Mouse (Mus musculus) splenic B cell, adult 2 months (primary cell): Measurements from ENCODE around the gene Nras.

ENCODE experiments used
- DNase-seq: peaks from one replicate; pipeline ENCODE4 v3.0.0-alpha.2; 2011; ENCODE audit warnings: low read depth, low spot score
- H3K27me3 ChIP-seq: 2 replicates; pipeline ENCODE4 v1.6.1; 2012; ENCODE audit warnings: mild to moderate bottlenecking, low read length, moderate library complexity, mixed read lengths; ENCODE audit not compliant: control insufficient read depth, poor library complexity, insufficient read depth, severe bottlenecking
- H3K36me3 ChIP-seq: 2 replicates; pipeline ENCODE4 v1.6.1; 2012; ENCODE audit warnings: mild to moderate bottlenecking, low read length, moderate library complexity, mixed read lengths; ENCODE audit not compliant: control insufficient read depth, poor library complexity, insufficient read depth, severe bottlenecking

Nras gene

GRCm38 (mm10) chr3:103058207-103059157, at the start of gene Nras:
TSS of gene Nras (plus strand) at chr3:103058285.
- peak; percentile 92 for DNase-seq
- Histone ChIP-seq H3K36me3 (peaks cover 15% of the 10 kb centered on the region; the same call in 1 of the 2 replicates), H3K27me3 (no peaks in the 10 kb centered on the region)

GRCm38 (mm10) chr3:103017350-103017749, 40.7 kb upstream of the Nras start:
- peak; percentile 82 for DNase-seq
- Histone ChIP-seq H3K27me3 (no peaks in the 10 kb centered on the region), H3K36me3 (no peaks in the 10 kb centered on the region; the same call in 1 of the 2 replicates)

DNA sequence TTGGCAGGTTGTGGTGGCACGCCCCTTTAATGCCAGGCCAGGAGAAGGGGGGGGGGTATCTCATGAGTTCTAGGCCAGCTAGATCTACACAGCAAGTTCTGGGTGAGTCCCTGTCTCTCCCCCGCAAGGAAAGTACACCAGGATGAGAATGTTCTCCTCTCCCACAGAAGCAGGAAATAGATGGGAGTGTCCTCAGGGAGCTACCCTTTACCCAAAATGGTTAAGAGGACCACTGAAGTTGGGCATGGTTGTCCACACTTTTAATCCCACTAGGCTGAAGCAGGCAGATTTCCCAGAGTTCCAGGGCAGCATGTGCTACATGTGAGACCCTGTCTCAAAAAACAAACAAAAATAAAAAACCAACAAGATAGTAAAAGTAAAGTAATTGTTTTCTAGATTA, 38.6 kb upstream of the Nras start:
- H3K36me3 ChIP-seq, result no peaks in the 10 kb centered on the region; the same call in 1 of the 2 replicates
- H3K27me3 ChIP-seq, result no peaks in the 10 kb centered on the region
- DNase-seq, result no peak

GRCm38 (mm10) chr3:103020249-103020942, 37.7 kb upstream of the Nras start, which contains the start of gene Csde1:
TSS of gene Csde1 (plus strand) at chr3:103020426.
- DNase-seq, result peak; percentile 99
- Histone ChIP-seq H3K36me3 (no peaks in the 10 kb centered on the region; the same call in 1 of the 2 replicates), H3K27me3 (no peaks in the 10 kb centered on the region)

- Histone ChIP-seq H3K36me3 (no peaks in the 10 kb centered on the region; the same call in 1 of the 2 replicates), H3K27me3 (no peaks in the 10 kb centered on the region)
- peak; percentile 92 for DNase-seq
Measured at GRCm38 (mm10) chr3:103020943-103021638, 37.0 kb upstream of the Nras start.

DNA sequence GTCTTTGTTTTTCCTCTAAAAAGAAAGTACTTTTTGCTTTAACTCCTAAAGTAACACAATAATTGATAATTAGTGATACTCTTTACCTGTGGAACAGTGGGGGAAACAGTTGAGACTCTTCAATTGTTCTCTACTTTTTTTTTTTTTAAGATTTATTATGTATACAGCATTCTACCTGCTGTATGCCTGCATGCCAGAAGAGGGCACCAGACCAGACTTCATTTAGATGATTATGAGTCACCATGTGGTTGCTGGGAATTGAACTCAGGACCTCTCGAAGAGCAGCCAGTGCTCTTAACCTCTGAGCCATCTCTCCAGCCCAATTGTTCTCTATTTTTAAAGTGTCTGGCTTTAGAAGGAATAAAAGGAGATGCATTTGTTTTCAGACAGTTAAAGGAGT, 31.9 kb upstream of the Nras start:
- peaks cover 9% of the 10 kb centered on the region for H3K36me3 ChIP-seq
- DNase-seq, result peak; percentile 67
- H3K27me3 ChIP-seq, result no peaks in the 10 kb centered on the region

DNA sequence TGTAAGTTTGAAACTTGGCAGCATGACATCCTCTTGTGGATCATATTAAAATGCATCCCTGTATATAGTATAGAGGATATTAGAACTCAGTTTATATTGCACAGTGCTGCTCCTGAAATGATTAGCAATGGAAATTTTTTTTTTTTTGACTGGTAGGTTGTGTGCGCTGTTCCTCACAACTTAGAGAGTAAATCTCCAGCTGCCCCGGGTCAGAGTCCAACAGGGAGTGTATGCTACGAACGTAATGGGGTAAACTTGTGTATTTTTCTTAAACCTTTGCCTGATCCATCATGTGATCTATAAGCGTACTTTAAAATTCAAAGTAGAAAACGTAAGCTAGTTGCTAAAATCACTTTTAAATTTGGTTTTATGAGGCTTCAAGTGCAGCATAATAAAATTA, 17.8 kb upstream of the Nras start:
- H3K36me3 ChIP-seq, result peaks cover 22% of the 10 kb centered on the region
- DNase-seq, result no peak
- no peaks in the 10 kb centered on the region for H3K27me3 ChIP-seq

DNA sequence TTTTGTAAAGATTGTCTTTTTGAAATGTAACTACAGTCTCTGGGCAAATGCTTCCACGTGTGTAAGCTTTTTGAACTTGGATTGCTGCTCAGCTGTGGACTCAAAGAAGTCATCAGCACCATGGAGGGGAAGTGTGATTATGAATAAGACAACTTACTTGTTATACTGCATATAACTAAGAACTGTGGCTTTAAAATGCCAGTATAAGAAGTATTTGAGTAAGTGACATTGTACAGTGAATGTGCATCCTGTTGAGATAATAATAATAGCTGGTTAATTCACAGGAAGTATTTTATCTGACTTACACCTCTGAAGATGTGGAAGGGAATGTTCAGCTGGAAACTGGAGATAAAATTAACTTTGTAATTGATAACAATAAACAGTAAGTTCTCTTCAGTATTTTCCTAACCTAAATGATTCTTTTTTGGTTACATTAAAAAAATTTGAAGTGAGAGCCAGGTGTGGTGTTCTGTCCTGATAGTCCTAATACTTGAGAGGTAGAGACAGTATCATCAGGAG, 17.2 kb upstream of the Nras start:
- Histone ChIP-seq H3K27me3 (no peaks in the 10 kb centered on the region), H3K36me3 (peaks cover 26% of the 10 kb centered on the region)
- no peak for DNase-seq

GRCm38 (mm10) chr3:103056016-103056595, 2.0 kb upstream of the Nras start:
- DNase-seq, result no peak
- peaks cover 16% of the 10 kb centered on the region; the same call in 1 of the 2 replicates for H3K36me3 ChIP-seq
- H3K27me3 ChIP-seq, result no peaks in the 10 kb centered on the region

DNA sequence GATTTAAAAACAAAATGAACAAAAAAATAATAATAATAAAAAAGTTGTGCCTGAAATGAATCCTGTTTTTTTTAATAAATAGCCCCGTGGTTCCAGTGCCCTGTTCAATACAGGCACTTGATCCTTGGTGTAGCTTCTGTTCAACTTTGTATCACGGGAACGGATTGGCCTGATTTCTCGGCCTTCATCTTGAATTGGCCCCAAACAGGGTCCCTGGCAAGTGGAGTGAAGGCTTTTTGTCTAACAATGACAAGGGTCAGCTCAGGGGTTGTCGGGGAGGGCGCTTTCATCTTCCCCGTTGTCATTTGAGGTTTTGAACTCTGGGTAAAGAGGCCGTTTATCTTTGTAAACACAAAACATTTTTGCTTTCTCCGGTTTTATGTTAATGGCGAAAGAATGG, 333 bp upstream of the Nras start:
- H3K36me3 ChIP-seq, result peaks cover 15% of the 10 kb centered on the region; the same call in 1 of the 2 replicates
- no peak for DNase-seq
- H3K27me3 ChIP-seq, result no peaks in the 10 kb centered on the region

DNA sequence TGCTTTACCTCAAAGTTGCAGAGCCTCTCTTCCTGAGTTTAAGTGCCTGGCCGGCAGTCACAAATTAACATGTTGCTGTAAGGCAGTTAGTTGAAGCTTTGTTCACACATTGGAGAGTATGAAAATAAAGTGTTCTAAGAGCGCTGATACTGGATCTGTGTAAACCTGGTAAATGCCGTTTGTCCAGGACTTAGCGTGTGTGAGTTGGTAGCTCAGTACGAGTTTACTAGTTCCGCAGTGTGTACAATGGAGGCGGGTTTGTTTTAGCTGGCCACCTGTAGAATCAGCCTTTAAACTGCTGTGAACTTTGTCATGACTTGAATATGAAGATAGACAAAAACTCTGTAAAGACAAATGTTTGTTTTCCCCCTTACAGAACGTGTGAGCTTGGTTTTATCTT, 8.8 kb downstream of the Nras start:
- Histone ChIP-seq H3K36me3 (peaks cover 18% of the 10 kb centered on the region), H3K27me3 (no peaks in the 10 kb centered on the region)
- no peak for DNase-seq

- DNase-seq, result no peak
- Histone ChIP-seq H3K36me3 (peaks cover 11% of the 10 kb centered on the region), H3K27me3 (no peaks in the 10 kb centered on the region)
Measured at GRCm38 (mm10) chr3:103068971-103069370, 10.9 kb downstream of the Nras start.

- no peak for DNase-seq
- H3K27me3 ChIP-seq, result no peaks in the 10 kb centered on the region; the same call in 1 of the 2 replicates
- H3K36me3 ChIP-seq, result peaks cover 4% of the 10 kb centered on the region; the same call in 1 of the 2 replicates
Measured at GRCm38 (mm10) chr3:103073771-103074170, 15.7 kb downstream of the Nras start, which contains the start of gene Ampd1. TSS of gene Ampd1 (plus strand) at chr3:103074014.

DNA sequence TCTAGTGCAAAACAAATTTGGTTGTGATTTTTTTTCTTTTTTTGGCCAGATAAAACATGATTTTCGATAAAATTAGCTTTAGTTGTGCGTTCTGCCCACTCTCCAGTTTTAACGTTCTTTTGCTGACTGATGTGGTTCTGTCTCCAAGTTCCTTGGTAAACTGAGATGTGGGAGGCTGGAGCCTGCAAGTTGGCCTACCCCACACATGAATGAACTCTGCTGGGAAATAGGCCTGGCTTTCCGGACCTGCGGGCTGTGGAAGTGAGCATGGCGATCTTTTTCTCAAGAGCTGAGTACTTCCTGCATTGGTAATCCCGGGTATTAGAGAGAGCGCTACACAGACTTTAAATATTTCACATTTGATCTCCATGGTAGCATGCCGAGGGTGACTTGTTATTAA, 17.8 kb downstream of the Nras start:
- H3K27me3 ChIP-seq, result no peaks in the 10 kb centered on the region; the same call in 1 of the 2 replicates

More for the DNA sequence above, 17.8 kb downstream of the Nras start:
- no peaks in the 10 kb centered on the region for H3K36me3 ChIP-seq
- no peak for DNase-seq
